Mouse (Mus musculus) ES-E14 (cell line): ENCODE measurements around the gene Pnpla5. TPM values are rescaled to one million over a fixed set of nuclear protein-coding genes. Genes with fewer than 3 reads are reported as not detected.
"Not testable (repeated sequence)": the region's sequence is repeated elsewhere in the genome, so short reads cannot be mapped to it uniquely, and the experiment has no call there.

Experiments used
- DNase-seq: peaks from one replicate; pipeline ENCODE4 v3.0.0-alpha.2; 2013; ENCODE audit warnings: low read depth, low spot score
- H3K27ac ChIP-seq: 2 replicates; pipeline ENCODE4 v1.5.1; 2012; ENCODE audit warnings: low read depth, mild to moderate bottlenecking, low read length, moderate library complexity, mixed read lengths; ENCODE audit not compliant: poor library complexity, insufficient read depth, severe bottlenecking
- H3K36me3 ChIP-seq: 2 replicates; pipeline ENCODE4 v1.6.1; 2012; ENCODE audit warnings: mild to moderate bottlenecking, low read length, moderate library complexity, mixed read lengths; ENCODE audit not compliant: control insufficient read depth, poor library complexity, insufficient read depth, severe bottlenecking
- H3K4me1 ChIP-seq, 2 experiments: fragments of 150-350 bp in 1 of 2; sonication (generic) in 1 of 2; 2 replicates each; pipeline ENCODE4 v1.6.1; 2012; ENCODE audit warnings: low read length in 2 of 2, mild to moderate bottlenecking in 1 of 2, mixed read lengths in 1 of 2; ENCODE audit not compliant: control insufficient read depth in 2 of 2, insufficient read depth in 2 of 2, poor library complexity in 1 of 2
- H3K4me3 ChIP-seq, 2 experiments: fragments of 150-350 bp in 1 of 2; sonication (generic) in 1 of 2; 2 replicates each; pipeline ENCODE4 v1.5.1; 2012; ENCODE audit warnings: low read length in 2 of 2, low read depth in 1 of 2, mild to moderate bottlenecking in 1 of 2, mixed read lengths in 1 of 2; ENCODE audit not compliant: insufficient read depth in 1 of 2, poor library complexity in 1 of 2, severe bottlenecking in 1 of 2
- H3K9ac ChIP-seq: 2 replicates; pipeline ENCODE4 v1.6.1; 2012; ENCODE audit warnings: low read depth, mild to moderate bottlenecking, low read length, mixed read lengths; ENCODE audit not compliant: poor library complexity, insufficient read depth, severe bottlenecking
- H3K9me3 ChIP-seq: fragments of 150-350 bp; sonication (generic); 2 replicates; pipeline ENCODE4 v1.6.1; 2012; ENCODE audit warnings: low read depth, mild to moderate bottlenecking, low read length; ENCODE audit not compliant: control insufficient read depth, insufficient read depth
- CHD2 ChIP-seq: IDR thresholded peaks from 2 replicates; pipeline ENCODE4 v1.6.1; 2014; ENCODE audit warnings: mild to moderate bottlenecking, low read depth, low read length, inconsistent platforms
- HCFC1 ChIP-seq: IDR thresholded peaks from 2 replicates; pipeline ENCODE4 v1.6.1; 2012; ENCODE audit warnings: low read length, inconsistent platforms, borderline replicate concordance; ENCODE audit not compliant: insufficient read depth
- MAFK ChIP-seq: IDR thresholded peaks from 2 replicates; pipeline ENCODE4 v1.6.1; 2014; ENCODE audit warnings: mild to moderate bottlenecking, low read depth, low read length, inconsistent platforms; ENCODE audit not compliant: insufficient read depth
- ZC3H11A ChIP-seq: IDR thresholded peaks from 2 replicates; pipeline ENCODE4 v1.6.1; 2012; ENCODE audit warnings: low read depth, mild to moderate bottlenecking, inconsistent platforms, low read length, borderline replicate concordance
- ZNF384 ChIP-seq: IDR thresholded peaks from 2 replicates; pipeline ENCODE4 v1.6.1; 2012; ENCODE audit warnings: low read depth, low read length, inconsistent platforms
- in situ Hi-C, 2 experiments: fragments of 600-800 bp; cut with MboI; formaldehyde crosslinking; loops; one replicate each; pipeline ENCODE4 v1.15.1; 2025; ENCODE audit warnings: low sequenced_read_pairs in 2 of 2, inconsistent platforms in 1 of 2; ENCODE audit not compliant: unreplicated experiment in 2 of 2
- total RNA-seq: library from RNA; depleted of rRNA; stranded (reverse); fragments of 300-350 nt; gene quantifications from 2 replicates; pipeline ENCODE4 v1.2.3, GENCODE M21; 2012

Gene Pnpla5
- total RNA-seq, 1 experiment, result 0.13 TPM

DNA sequence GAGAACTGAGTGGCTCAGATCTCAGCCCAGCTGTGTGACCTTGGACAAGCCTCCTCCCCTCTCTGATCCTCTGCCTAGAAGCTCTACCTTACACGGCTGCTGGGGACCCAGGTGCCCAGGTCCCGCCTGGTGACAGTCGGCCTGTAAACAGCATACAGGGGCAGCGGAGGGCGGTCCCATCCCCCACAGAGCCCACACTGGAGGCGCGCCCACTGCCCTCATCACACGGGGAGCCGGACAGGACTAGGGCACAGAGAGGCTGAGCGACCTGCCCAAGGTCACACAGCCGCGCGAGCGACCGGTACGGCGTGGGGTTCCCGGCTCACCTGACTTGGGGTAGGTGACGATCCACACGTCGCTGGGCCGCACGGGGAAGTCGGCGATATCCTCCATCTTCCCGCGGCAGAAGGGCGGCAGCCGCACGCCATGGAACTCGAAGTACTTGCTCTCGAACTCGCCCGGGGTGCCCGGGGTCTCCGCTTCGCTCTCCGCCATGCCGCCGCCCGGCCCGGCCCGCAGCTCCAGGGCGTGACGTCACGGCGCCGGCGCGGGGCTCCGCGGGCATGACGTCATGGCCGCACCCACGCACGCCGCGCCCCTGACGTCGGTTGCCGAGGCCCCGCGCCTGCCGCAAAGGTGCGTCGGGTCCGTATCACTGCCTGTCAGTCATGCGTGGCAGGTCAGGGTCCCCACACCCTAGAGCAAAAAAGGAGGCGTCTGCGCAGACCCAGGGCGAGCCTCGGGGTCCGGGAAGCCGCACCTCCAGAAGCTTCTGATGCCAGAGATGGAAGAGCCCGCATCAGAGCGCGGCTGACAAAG, 17.7 kb downstream of the Pnpla5 start, which contains the start of gene Sult4a1:
Sult4a1 (minus strand) TSS at position 650 of the 819 bp plus-strand sequence.
- H3K9me3 ChIP-seq, result no peaks in the 10 kb centered on the region
- H3K4me1 ChIP-seq, result peaks cover 0 to 7% of the 10 kb centered on the region in 2 experiments; a peak in 2 of 4 replicates
- DNase-seq, result no peak
- in situ Hi-C loops, result no loop called here
- TF ChIP-seq CHD2 (no peak), ZC3H11A (no peak), ZNF384 (no peak), MAFK (no peak), HCFC1 (no peak)
- no peak within 1 kb of the TSS for H3K27ac ChIP-seq
- peak within 1 kb of the TSS; percentile 81 to 89 for H3K4me3 ChIP-seq
- H3K36me3 ChIP-seq, result no peaks in the 10 kb centered on the region; the same call in 1 of the 2 replicates
- peak within 1 kb of the TSS; percentile 79 for H3K9ac ChIP-seq

DNA sequence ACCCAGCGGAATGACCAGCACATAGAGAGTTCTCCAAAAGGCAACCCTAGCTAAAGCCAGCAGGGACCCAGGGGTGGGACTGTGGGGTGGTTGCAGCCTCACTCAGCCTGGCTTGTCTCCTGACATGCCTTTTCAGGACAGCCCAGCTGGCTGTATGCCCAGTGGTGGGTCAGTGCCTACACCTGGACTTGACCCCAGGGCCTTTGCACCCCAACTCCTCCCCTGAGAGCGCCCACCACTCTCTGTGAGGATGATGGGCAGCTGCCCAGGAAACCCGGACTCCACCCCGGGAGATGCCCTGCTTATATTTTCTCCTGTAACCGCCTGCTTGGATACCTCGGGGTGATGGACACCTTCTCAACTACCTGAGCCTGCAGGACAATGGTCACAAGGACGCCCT, 18.3 kb downstream of the Pnpla5 start:
- no peak overlapping the region for H3K27ac ChIP-seq
- in situ Hi-C loops, result no loop called here
- no peaks in the 10 kb centered on the region; the same call in 1 of the 2 replicates for H3K36me3 ChIP-seq
- peak overlapping the region; percentile 81 to 89 for H3K4me3 ChIP-seq
- no peak for TF ChIP-seq CHD2
- no peak for TF ChIP-seq ZC3H11A
- no peak for TF ChIP-seq HCFC1
- no peak for TF ChIP-seq MAFK
- no peak for TF ChIP-seq ZNF384
- peaks cover 0 to 7% of the 10 kb centered on the region in 2 experiments; a peak in 2 of 4 replicates for H3K4me1 ChIP-seq
- DNase-seq, result no peak
- no peak overlapping the region for H3K9ac ChIP-seq
- no peaks in the 10 kb centered on the region for H3K9me3 ChIP-seq

DNA sequence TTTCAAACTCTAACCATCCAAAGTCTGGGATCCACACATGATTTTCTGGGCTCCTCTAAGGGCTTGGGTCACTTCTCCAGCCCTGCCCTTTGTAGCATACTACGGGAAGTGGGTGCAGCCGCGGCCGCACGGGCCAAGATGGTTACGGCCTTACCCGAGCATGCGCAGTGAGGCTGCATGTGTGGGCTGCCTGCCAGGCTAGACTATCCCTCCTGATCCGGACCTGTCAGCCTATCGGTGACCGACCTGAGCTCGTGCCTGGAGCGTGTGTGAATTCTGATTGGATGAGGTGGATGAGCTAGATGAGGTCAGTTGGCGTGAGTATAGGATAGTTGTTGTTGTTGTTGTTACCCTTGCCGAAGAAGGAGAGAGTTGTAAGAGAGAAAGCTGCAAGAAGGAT, 25.4 kb downstream of the Pnpla5 start:
- H3K4me1 ChIP-seq, H3K9me3 ChIP-seq, in situ Hi-C loops, H3K36me3 ChIP-seq, H3K9ac ChIP-seq, H3K4me3 ChIP-seq, H3K27ac ChIP-seq, DNase-seq: not testable (repeated sequence)

DNA sequence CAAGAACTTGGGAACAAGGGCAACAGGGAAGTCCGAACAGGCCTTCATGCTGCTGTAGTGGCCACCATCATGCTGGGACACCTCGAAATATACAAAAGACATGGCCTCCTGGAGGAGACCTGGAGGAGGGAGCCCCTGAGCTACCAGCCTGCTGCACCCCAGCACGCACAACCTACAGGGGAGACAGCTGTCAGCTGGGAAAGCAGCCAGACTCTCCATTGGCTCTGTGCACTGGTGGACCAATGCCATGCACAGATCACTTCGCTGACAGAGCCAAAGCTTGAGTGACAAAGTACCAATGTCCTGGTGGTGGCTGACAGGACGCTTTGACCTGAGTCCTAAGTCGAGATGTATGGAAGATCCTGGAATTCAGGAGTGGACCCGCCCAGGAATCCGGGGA, 26.9 kb downstream of the Pnpla5 start:
- no peak for TF ChIP-seq HCFC1
- TF ChIP-seq CHD2, result no peak
- no peak for TF ChIP-seq ZC3H11A
- no peak for TF ChIP-seq ZNF384
- no peak for TF ChIP-seq MAFK
- no peaks in the 10 kb centered on the region for H3K36me3 ChIP-seq
- in situ Hi-C loops, result no loop called here

DNA sequence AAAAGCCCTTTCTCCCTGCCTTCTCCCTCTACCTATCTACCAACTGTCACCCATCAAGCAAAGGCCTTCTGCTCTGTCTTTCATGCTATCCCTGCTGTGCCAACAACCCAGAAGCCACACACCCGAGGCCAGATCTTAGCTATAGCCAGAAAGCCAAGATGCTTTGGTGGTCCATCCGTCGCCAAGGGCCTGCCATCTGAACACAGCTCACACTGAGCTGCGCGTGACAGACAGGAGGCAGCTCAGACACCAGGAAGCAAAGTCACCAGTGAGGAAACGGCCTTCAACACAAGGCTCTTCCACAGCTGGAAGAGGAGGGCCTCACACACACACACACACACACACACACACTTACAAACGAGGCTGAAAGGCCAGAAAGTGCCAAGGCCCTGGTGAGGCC, 28.1 kb downstream of the Pnpla5 start:
- no peak overlapping the region for H3K4me3 ChIP-seq
- H3K9me3 ChIP-seq, result no peaks in the 10 kb centered on the region
- no peak overlapping the region for H3K27ac ChIP-seq
- no peak for DNase-seq
- TF ChIP-seq ZC3H11A (no peak), ZNF384 (no peak), CHD2 (no peak), HCFC1 (no peak), MAFK (no peak)
- no peaks in the 10 kb centered on the region for H3K36me3 ChIP-seq
- H3K9ac ChIP-seq, result no peak overlapping the region
- in situ Hi-C loops, result no loop called here
- no peaks in the 10 kb centered on the region for H3K4me1 ChIP-seq

More for the DNA sequence above, 26.9 kb downstream of the Pnpla5 start:
- H3K4me3 ChIP-seq, result no peak overlapping the region
- no peak overlapping the region for H3K27ac ChIP-seq
- no peaks in the 10 kb centered on the region for H3K4me1 ChIP-seq
- H3K9ac ChIP-seq, result no peak overlapping the region
- H3K9me3 ChIP-seq, result no peaks in the 10 kb centered on the region
- DNase-seq, result no peak
